Mouse (Mus musculus) retina, postnatal 1 day (tissue): ENCODE data around the gene Mybpc2.

Experiments used
- DNase-seq: peaks from one replicate; pipeline ENCODE4 v3.0.0-alpha.2; 2012

Mybpc2 gene

GRCm38 (mm10) chr7:44524502-44524901 lies at the start of gene Mybpc2:
Gene Mybpc2 (minus strand): TSS chr7:44524656.
- DNase-seq = no peak

- no peak for DNase-seq
Measured at GRCm38 (mm10) chr7:44572956-44573484, 48.6 kb upstream of the Mybpc2 start.

GRCm38 (mm10) chr7:44572213-44572701 lies 47.8 kb upstream of the Mybpc2 start, which contains the start of gene Napsa:
Gene Napsa (plus strand): TSS chr7:44572380.
- DNase-seq = no peak

GRCm38 (mm10) chr7:44571811-44572210 lies 47.4 kb upstream of the Mybpc2 start:
- DNase-seq = no peak

DNA sequence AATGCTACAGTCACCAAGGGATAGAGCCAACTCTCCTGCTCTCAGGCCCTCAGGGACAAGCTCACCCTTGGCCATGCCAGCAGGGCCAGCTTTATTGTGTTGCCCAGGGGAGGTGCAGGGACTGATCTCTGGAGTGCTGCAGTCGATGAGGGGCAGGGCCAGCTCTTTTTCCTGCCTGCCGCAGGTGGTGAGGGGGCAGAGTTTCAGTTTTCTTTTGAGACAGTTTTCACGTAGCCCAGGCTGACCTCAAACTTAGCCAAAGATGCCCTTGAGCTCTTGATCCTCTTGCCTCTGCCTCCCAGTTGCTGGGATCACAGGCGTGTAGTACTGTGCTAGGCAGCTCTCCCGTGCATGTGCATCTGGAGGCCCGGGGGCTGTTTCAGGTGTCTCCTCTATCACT lies 46.5 kb upstream of the Mybpc2 start:
- DNase-seq = no peak

- DNase-seq = no peak
Measured at GRCm38 (mm10) chr7:44568803-44569202, 44.3 kb upstream of the Mybpc2 start.

GRCm38 (mm10) chr7:44565414-44565813 lies 41.0 kb upstream of the Mybpc2 start:
- DNase-seq = no peak

- no peak for DNase-seq
Measured at GRCm38 (mm10) chr7:44564486-44564885, 40.0 kb upstream of the Mybpc2 start.

DNA sequence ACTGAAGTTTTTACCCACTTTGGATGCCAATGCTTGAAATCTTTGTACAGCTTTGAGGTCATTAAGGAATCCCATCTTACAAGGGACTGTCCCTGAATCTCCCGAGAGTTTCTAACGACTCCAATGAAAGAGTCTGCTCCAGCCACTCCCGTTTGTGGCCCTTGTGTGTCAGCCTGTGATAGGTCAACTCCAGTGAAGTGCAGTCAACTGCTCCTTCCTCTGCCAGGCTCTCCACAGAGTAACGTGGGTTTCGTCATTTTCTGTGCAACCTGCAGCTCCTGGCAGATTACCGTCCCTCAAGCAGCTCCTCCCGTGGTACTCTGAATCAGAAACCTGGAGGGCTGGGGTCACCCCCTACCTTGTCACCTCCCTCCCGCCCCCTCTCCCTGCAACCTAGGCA lies 38.8 kb upstream of the Mybpc2 start:
- DNase-seq = no peak

DNA sequence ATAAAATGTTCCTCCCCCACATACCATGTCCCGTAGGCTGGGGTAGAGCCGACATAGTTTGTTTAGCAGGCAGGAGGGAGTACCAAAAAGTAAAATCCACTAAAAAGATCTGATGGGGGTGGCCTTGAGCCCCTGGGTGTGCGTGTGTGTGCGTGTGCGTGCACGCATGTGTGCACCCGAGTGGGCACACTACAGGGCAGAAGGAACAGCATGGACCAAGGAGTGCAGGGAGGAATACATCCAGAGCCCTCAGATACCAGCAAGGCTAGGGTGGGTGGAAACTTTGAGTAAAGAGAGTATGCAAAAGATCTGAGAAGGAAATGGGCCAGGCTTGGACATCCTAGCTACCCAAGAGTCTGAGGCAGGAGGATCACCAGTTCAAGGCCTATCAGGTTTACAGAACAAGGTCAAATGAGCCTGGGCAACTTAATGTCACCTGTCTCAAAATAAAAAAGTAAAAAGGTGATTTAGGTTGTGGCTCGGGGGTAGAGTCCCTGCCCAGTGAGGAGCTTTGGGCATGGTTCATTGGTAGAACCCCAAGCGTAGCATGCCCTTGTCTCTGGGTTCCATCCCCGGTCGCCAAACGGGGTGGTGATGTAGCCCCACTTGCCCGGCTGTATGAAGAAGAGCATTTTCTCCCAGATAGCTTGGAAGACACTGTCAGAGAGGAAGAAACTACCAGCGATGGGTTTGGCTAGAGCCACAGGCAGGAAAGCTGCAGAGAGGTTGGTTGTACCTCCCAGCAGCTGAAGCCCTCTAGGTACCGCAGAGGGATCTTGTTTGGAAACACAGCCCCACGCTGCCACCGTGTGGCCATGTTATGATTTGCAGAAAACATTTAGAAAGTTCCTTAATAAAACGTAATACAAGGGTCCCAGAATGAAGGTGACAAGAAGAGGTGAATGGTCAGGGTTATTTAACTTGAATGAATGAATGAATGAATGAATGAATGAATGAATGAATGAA lies 36.3 kb upstream of the Mybpc2 start:
- peak; percentile 86 for DNase-seq

GRCm38 (mm10) chr7:44557629-44558028 lies 33.2 kb upstream of the Mybpc2 start:
- DNase-seq = no peak

DNA sequence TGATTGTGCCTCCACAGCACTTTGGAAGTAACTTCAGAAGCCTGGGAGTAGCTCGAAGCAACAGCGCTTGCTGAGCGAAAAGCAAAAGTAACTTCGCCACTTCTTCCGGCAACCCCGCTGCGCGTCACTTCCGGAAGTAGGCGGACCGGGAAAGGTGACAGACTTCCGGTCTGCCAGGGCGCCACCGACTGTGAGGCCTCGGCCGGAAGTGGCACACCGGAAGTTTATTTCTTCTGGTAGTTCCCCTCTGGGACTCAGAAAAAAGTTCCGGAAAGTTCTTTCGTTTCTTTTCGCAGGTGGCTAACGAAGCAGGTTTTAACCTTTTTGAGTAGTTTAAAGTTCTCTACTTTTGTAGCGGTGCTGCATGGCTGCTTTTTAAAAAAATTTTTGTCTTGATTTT lies 29.4 kb upstream of the Mybpc2 start, which contains the start of gene Nr1h2:
Gene Nr1h2, minus strand, starts transcription at position 126 of the 400 bp plus-strand sequence.
- DNase-seq = peak; percentile 97

GRCm38 (mm10) chr7:44553196-44553764 lies 28.8 kb upstream of the Mybpc2 start:
- DNase-seq = peak; percentile 96

DNA sequence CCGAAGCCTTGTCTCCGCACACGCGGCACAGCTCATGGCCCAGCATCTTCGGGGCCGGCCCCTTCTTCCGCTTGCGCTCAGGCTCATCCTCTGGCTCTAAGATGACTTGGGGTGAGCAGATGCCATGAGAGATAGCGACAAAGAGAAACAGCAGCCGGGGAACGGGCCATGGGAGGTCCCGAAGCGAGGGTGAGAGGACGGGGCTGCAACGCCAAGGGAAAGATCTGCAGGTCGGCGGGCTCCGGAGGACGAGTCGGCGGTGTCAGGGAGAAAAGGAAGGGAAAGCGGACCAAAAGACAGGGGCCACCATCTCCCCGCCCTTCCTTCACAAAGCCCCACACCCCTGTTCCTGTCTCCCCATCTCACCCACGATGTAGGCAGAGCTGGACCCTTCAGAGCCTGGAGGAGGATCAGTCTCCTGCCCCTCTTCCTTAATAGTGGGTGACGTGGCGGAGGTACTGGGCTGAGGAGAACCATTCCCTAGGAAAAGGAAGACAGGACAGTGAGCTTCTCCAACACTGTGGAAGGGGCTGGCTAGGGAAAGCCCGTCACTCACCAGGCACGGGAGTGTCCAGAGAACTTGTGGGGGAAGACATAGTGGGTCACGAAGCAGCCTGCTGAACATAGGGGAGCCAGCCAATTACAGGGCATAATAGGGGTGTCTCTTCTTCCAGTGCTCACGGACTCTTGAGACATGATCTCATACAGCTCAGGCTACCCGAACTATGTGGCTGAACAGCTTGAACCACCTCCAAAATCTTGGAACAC lies 27.9 kb upstream of the Mybpc2 start:
- no peak for DNase-seq

DNA sequence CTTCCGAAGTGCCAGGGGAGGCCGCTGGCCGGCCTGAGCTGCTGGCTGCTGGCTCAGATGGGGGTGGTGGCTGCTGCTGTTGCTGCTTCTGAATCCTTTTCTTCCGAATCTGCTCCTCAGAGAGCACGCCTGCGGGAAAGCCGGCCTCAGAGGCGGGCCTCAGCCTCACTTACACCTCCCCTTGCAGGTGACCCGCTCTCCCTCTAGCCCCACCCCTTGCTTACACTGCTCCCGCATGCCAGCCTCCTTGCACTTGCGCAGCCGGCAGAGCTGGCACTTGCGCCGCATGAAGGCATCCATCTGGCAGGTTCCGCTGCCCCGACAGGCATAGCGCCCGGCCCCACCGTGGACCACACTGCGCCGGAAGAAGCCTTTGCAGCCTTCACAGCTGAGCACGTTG lies 27.3 kb upstream of the Mybpc2 start:
- DNase-seq = no peak

GRCm38 (mm10) chr7:44551301-44551700 lies 26.8 kb upstream of the Mybpc2 start:
- no peak for DNase-seq

- DNase-seq = no peak
Measured at GRCm38 (mm10) chr7:44550409-44550678, 25.9 kb upstream of the Mybpc2 start.

GRCm38 (mm10) chr7:44549621-44550408 lies 25.4 kb upstream of the Mybpc2 start:
- DNase-seq = no peak

GRCm38 (mm10) chr7:44548497-44549087 lies 24.1 kb upstream of the Mybpc2 start, which contains the start of gene Pold1:
Gene Pold1 (minus strand): TSS chr7:44548849.
- peak; percentile 99 for DNase-seq

DNA sequence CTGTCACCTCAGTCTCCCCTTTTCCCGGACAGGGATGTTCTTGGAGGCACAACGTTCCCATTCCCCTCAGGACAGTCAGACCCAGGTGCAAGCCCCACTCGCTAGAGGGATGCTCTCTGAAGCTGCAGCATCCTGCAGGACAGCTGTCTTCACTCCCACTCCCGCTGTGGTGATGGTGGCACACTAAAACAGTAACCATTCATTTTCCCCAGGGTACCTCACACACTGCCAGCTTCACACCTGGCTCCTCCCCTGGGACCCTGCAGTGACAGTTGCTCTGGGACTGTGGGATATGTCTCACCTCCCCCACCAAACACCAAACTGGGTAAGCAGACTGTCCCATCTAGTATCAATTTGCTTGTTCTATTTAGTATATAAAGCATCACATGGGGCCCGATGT lies 23.3 kb upstream of the Mybpc2 start:
- DNase-seq = no peak

DNA sequence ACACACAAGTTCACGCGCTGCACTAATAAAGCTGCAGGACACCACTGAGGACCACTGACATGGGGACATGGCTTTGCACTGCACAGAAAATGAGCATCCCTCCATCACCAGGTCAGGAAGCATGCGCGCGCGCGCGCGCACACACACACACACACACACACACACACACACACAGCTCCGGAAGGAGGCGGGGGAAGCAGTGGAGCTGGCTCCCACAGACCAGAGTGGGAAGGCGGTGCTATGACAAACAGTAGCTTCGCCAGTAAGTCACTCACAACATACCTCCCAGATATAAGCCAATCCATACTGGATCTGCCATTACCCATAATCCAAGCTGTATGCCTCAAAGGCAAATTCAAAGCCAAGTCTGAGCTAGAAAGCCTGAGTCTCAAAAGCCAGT lies 22.6 kb upstream of the Mybpc2 start:
- DNase-seq = no peak

GRCm38 (mm10) chr7:44546274-44546673 lies 21.8 kb upstream of the Mybpc2 start:
- DNase-seq = no peak
